Mouse (Mus musculus) splenic B cell, adult 2 months (primary cell): ENCODE data around the gene Lrch1.
A peak's percentile ranks its signal among the peaks of the same experiment; 100 is the strongest.

Source experiments
- DNase-seq: peaks from one replicate; pipeline ENCODE4 v3.0.0-alpha.2; 2011; ENCODE audit warnings: low read depth, low spot score
- H3K27me3 ChIP-seq: 2 replicates; pipeline ENCODE4 v1.6.1; 2012; ENCODE audit warnings: mild to moderate bottlenecking, low read length, moderate library complexity, mixed read lengths; ENCODE audit not compliant: control insufficient read depth, poor library complexity, insufficient read depth, severe bottlenecking
- H3K36me3 ChIP-seq: 2 replicates; pipeline ENCODE4 v1.6.1; 2012; ENCODE audit warnings: mild to moderate bottlenecking, low read length, moderate library complexity, mixed read lengths; ENCODE audit not compliant: control insufficient read depth, poor library complexity, insufficient read depth, severe bottlenecking

Lrch1 gene

DNA sequence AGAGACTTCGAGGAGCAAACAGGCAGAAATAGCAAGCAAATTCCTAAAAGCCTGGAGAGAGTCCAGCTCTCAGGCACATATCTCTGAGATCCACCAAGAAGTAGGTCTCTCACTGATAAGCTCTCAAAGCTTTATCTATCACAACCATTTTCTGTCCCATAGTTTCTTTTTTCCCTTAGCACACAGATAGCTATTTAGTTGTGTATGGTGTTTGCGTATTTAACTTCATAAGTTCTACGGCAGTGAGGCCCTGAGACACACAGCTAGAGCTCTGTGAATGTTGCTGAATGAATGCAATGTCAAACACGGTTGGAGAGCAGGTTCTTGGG lies 78.8 kb downstream of the Lrch1 start:
- no peak for DNase-seq
- Histone ChIP-seq H3K27me3 (no peaks in the 10 kb centered on the region), H3K36me3 (no peaks in the 10 kb centered on the region)

DNA sequence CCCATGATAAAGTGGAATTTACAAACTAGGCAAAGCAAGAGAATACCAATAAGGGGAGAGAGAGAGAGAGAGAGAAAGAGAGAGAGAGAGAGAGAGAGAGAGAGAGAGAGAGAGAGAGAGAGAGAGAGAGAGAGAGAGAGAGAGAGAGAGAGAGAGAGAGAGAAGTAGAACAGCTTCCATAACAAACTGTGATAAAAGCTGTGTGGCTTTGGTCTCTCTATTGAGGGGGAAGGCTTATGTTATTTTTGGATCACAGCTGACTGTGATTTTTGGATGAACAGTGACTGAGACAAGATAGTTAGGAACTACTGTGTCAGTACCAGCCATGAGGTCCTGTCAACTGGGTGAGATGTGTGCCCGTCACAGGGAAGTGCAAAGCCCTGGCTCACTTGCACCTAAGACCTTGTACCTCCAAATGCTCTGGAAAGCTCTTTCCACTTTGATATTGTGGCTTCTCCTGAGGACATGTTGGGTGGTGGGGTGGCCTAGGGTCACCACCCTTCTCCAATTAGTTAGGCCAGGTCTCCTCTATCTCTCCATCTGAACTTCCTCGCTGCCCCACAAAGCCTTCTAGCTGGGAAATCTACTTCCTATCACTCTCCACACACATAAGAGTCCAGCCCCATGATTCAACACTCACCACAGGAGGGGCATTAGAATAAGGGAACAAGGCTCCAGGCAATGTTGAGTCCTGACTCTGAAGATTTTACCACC lies 79.3 kb downstream of the Lrch1 start:
- Histone ChIP-seq H3K36me3 (no peaks in the 10 kb centered on the region), H3K27me3 (no peaks in the 10 kb centered on the region)
- no peak for DNase-seq

DNA sequence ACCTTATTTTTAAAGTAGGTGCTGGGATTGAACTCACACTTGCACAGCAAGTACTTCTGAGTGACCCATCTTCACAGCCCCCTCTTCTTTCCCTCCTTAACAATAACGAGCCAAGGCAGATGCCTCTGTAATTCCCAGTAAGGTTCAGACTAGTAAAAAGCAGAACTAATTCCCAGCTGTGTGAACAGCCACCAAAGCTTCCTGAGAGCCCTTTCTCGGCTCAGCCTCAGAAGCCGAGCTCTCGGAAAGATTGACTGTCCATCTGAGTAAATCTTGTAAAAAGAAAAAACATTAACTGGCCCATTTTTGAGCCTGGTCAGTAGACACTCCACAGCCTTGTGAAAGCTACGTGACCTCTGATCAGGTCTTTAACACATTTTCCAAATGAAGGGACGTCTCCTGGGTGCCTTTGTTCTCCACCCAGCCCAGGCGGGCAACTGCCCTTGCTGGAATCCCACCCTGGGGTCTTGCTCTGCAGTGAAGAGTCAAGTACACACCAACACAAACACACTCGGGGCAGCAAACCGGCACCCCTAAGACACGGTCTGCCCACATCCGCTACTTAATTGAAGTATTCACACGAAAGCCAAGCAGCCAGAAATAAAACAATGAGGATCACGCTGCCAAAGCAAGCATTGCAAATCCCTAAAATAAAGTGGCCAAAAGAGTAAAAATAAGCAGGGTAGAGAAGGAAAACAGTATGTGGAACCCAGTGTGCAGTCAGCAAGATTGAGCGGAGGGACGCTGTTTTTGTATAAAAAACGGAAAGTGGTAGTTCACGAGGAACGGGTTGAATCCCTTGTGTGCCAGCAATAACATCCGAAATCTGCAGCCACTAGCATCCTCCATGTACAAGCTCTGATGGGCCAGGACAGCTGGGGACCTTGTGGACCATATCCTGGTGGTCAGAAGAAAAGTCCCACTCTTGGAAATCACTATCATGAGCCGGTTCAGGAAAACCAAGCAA lies 80.3 kb downstream of the Lrch1 start:
- no peaks in the 10 kb centered on the region for H3K36me3 ChIP-seq
- H3K27me3 ChIP-seq = no peaks in the 10 kb centered on the region
- no peak for DNase-seq

DNA sequence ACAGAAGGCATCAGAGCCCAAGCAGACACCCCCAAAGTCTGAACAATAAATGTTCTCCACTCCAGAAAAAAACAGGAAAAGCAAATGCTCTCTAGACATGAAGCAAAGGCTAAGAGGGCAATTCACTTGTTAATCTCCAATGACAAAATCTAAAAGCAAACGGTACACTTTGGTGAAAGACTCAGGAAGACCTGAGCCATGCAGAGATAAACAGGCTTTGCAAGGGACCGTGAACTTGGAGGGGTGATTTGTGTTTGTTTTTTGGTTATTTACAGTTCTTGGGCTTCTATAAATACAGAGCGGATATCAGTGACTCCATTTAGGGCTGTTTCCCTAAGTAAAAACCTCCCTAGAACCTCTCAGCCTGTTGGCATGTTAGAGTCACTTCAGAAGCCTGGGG lies 81.9 kb downstream of the Lrch1 start:
- no peaks in the 10 kb centered on the region for H3K36me3 ChIP-seq
- no peaks in the 10 kb centered on the region for H3K27me3 ChIP-seq
- DNase-seq = no peak

DNA sequence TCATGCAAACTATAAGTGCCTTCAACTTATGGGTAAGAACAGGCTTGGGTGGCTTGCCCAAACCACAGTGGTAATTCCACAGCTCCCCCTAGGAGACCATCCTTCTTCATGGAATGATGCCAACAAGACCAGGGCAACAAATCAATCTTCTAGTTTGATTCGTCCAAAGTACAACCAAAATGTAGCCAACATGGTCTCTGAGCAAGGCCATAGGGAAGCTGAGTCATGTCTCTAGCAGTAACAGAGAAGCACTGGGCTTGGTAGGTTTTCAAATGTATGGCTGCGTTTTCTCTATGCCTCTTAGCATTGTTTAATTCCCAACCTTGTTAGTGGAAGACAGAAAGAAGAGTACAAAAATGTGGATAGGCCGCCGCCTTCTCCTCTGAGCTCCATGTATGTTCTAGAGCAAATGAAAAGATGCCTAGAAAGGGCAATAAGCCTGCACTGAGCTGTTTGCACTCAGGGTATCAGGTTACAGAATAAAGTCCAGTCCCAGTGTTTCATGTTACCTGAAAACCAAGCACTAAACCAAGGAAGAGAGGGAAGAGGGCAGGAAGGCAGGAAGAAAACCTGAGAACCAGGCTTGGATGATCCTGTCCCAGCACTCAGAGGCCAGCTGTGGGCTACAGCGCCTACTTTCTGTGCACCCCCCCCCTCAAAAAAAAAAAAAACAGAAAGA lies 82.7 kb downstream of the Lrch1 start:
- no peak for DNase-seq
- no peaks in the 10 kb centered on the region for H3K36me3 ChIP-seq
- no peaks in the 10 kb centered on the region for H3K27me3 ChIP-seq

DNA sequence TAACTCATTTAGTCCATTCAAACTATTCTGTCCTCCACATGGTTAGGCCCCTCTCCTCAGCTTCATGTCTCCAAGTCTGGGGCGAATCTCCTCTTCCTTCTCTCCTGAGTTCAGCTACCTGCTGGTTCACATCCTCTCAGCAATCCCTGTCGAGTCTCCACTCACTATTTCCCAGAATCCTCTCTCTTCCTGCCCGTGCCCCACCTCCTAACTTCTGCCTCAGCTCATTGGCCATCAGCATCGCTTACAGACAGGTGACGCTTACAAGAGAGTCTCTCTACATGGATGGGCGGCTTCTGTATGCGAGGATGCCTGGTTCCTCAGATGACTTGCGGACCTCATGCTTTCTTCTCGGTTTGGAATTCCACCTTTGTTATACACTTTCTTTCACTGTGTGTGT lies 86.2 kb downstream of the Lrch1 start:
- Histone ChIP-seq H3K27me3 (no peaks in the 10 kb centered on the region), H3K36me3 (peaks cover 3% of the 10 kb centered on the region; the same call in 1 of the 2 replicates)
- DNase-seq = no peak

DNA sequence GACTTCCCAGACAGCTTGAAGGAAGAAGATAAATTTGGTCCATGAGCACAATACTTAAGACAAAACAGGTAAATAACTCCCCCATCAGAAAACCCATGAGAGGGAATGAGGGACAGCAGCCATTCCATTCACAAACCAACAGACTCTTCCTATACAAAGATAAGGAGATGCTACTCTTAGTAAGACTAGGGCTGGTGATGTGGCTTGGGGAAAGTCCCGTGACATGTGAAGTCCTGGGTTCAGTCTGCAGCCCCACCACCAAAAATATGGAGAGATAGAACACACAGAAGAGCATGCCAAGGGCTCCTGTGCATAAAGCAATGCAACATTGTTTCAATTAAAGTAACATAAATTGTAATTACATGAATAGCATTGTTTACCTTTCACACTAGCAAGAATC lies 88.5 kb downstream of the Lrch1 start:
- H3K36me3 ChIP-seq = peaks cover 3% of the 10 kb centered on the region; the same call in 1 of the 2 replicates
- no peak for DNase-seq
- no peaks in the 10 kb centered on the region for H3K27me3 ChIP-seq

DNA sequence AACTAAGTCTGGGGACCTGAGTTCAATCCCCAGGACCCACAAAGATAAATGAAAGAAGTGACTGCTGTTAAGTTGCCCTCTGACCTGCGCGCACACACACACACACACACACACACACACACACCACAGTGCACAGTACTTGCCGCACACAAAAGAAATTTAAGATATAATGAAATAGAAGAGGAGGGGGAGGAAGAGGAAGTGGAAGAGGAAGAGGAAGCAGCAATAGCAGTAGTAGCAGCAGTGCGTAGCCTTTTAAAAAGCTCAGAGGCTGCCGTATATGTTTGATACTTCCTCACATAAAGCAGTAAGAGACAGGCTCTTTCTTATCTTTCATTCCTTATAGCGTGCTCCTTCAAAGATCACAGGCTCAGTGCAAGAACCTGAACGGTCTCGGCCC lies 92.2 kb downstream of the Lrch1 start:
- H3K27me3 ChIP-seq = no peaks in the 10 kb centered on the region
- peaks cover 3% of the 10 kb centered on the region; the same call in 1 of the 2 replicates for H3K36me3 ChIP-seq
- DNase-seq = peak; percentile 81

DNA sequence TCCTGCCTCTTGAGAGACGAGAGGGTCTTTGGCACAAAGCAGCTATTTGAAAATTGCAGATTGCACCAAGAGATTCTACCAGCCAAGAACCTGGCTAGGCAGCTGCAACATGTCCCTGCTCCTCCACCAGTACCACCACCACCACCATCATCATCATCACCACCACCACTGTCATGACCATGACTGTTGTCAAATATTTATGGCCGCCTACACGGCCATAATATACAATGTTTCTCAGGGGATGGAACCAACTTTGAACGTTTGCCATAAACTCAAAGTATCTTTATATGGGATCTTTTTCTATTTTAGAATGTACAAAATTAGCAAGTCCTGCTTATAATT lies 93.9 kb downstream of the Lrch1 start:
- DNase-seq = no peak

DNA sequence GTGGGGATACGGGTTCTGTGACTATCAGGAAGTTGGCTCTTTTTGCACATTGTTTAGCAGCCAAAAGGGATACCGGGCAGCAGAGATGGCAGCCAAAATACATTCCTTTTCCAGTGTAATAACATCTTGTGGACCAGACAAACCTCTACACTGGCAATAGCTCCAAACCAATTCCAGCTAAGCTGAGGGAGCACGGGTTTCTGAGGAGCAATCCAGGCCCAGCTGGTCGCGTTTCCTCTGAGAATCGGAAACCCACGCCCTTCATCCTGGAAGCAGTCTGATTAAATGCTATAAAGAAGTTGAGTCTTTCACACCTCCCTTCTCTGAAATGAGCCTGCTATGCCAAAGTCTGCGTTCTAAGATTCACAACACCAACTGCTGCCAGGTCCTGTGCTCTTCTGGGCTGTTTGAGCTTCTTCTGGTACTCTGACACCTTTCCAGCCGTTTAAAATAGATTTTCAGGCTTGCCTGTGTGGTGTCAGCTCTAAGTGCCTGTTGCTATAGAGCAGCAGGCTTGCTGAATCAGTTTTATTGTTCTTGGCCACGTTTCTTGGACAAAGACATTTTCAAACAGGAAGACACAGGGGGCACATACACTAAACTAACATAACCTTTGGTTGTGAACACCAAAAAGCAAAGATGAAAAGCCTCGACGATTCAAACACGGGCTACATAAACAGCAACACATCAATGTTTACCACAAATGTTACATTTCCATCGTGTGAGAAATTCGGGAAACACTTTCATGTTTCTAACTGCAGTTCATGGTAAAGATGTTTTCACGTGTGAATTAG lies 94.5 kb downstream of the Lrch1 start:
- Histone ChIP-seq H3K27me3 (no peaks in the 10 kb centered on the region), H3K36me3 (peaks cover 3% of the 10 kb centered on the region; the same call in 1 of the 2 replicates)
- DNase-seq = no peak

More for the DNA sequence above, 93.9 kb downstream of the Lrch1 start:
- H3K36me3 ChIP-seq = peaks cover 3% of the 10 kb centered on the region; the same call in 1 of the 2 replicates
- H3K27me3 ChIP-seq = no peaks in the 10 kb centered on the region

DNA sequence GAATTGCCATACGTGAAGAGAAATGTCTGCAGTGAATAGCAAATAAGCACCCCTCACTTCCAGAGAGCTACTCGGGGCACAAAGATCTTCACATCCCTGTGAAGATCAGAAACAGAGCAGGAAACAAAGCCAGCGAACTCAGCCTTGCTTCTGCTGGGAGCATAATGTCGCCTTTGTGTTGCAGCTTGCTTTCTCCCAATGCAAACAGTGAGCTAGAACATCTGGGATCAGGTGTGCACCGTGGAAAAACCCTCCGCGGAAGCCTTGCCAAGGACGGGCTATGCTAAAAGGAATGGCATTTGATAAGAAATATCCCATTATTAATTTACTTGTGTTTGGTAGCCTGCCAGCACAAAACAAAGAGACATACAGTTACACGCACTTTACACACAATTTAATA lies 95.8 kb downstream of the Lrch1 start:
- H3K27me3 ChIP-seq = no peaks in the 10 kb centered on the region

DNA sequence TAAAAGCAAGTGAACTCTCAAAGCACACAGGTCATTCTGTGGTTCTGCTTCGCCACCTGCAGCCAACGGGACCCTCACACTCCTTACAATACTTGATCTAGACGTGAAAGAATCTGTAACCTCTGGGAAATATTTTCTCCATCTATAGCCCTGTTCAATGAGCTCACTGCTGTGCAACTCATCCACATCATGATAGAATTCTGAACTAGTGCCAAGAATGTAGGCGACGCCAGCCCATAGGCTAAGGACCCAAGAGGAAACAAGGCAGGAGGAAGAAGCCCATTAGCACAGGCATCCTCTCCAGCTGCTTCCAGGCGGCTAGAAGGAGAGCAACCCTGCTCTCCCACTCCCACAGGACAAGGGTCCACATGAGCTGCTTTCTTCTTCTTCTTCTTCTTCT lies 98.7 kb downstream of the Lrch1 start:
- no peak for DNase-seq
- H3K27me3 ChIP-seq = no peaks in the 10 kb centered on the region
- no peaks in the 10 kb centered on the region for H3K36me3 ChIP-seq

More for the DNA sequence above, 95.8 kb downstream of the Lrch1 start:
- DNase-seq = no peak
- H3K36me3 ChIP-seq = peaks cover under 1% of the 10 kb centered on the region; the same call in 1 of the 2 replicates

DNA sequence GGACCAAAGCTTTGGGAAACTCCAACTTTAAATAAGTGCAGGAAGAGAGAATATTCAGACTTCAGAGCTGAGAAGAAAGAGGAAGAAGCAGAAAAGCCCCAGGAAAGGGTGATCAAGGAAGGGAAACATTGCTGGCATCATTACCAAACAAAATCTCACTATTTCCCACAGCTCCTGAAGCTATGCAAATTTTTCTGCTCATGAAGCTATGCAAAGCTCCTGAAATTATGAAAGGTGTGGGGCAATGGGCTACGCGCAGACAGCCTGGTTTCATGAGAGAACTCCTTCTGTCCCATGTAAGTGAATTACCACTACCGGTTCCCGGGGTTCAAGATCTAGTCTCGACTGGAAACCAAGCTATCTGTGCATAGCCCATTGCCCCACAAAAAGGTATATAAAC lies 99.5 kb downstream of the Lrch1 start:
- Histone ChIP-seq H3K36me3 (no peaks in the 10 kb centered on the region), H3K27me3 (no peaks in the 10 kb centered on the region)
- DNase-seq = peak; percentile 42
